Mouse (Mus musculus): ENCODE data around the gene Ets1.

The Ets1 gene

DNA sequence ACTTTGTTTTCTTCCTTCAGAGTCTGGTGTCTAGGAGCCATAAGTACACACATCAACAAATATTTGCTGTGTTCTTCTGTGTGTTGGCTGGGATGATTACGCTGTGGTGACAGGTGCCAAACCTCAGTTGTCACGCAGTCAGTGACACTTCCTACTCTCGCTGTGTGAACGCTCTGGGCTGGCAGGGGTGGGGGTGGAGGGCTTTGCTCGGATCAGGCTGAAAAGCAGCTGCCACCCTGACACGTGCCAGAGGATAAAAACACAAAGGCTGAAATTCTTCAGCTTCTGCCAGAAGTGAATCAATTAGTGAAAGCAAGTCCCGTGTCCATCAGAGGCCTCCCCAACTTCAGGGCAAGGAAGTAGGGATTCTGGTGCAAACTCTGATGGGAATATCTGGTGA lies 20.0 kb upstream of the Ets1 start:
- in situ Hi-C loops (cut with MboI; ENCODE audit: low sequenced_read_pairs), result no loop called here

DNA sequence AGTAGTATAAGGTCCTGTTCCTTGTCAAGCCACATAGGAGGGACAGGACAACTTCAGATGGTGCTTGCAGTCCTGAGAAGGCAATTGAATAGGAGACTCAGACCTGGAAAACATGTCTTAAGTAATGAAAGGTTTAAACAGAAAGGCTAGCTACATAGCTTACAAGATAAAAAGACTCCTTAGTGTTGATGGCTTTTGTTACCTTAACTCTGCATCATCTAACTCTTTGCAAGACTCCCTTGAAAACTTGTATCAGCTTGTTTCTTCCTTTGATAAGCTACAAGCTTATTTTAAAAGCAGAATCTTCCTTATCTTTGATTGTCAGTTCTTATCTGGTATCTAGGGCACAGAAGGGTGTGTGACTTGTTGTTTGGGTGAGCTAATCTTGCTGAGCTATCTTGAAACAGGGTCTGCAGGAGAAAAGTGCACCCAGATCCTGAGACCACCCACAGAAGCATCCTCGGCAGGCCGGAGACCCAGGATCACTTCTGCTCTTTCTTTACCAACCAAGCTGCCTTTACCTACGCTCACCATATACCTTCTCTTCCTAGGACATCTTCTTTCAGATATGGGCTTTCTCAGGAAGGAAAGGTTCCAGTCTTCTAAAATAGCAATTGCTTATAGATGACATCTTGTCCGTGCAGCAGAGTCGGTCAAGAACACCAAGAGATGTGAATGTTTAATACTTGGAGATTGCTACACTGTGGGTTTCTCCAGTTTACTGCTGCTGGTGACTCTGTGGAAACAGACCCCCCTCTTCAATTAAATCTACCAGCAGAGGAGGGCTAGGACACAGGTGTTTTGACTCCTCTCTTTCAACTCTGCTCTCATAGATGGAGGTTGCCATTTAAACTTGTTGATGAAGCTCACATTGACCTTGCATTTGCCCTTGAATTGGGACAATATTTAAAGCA lies 19.2 kb upstream of the Ets1 start:
- in situ Hi-C loops (cut with MboI; ENCODE audit: low sequenced_read_pairs), result no loop called here

DNA sequence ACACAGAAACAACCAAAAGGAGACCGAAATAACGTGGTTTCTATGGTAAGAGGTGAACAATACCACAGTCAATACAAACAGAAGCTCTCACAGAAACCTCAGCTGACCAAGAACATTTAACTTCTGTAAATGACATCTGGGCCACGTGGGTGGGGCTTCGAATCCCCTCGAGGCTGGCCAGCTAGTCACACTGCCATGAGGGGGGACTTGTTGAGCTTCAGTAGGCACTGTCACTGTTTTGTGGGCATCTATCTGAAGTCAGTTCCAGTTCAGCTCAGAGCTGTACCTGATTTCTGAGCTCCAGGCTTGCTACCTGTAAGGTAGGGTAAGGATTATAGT lies 18.6 kb upstream of the Ets1 start:
- in situ Hi-C loops (cut with MboI; ENCODE audit: low sequenced_read_pairs), result no loop called here

- in situ Hi-C loops (cut with MboI; ENCODE audit: low sequenced_read_pairs), result no loop called here
These were observed 17.4 kb upstream of the Ets1 start for GRCm38 (mm10) chr9:32618544-32619120.

DNA sequence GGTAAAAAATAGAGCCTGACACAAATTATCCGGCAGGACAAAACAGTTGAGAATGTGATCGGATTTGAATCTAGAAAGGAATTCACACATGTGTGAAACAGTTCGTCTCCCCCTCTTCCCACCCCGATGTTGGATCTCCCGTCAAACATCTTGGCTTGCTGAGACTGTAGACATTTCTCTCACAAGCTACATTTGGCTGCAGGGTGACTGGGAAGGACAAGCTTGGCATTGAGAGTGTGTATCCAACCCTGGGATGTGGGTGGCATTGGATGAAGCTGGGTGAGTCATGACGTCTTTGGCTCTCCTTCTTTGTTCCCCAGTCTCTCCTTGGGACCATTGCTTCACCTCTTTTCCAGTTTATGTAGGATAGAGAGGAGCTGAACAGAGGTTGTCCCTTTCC lies 16.4 kb upstream of the Ets1 start:
- in situ Hi-C loops (cut with MboI; ENCODE audit: low sequenced_read_pairs), result no loop called here

- in situ Hi-C loops (cut with MboI; ENCODE audit: low sequenced_read_pairs), result no loop called here
These were observed 15.6 kb upstream of the Ets1 start for GRCm38 (mm10) chr9:32620446-32620845.

GRCm38 (mm10) chr9:32629385-32629981 lies 6.5 kb upstream of the Ets1 start:
- in situ Hi-C loops (cut with MboI; ENCODE audit: low sequenced_read_pairs), result no loop called here

DNA sequence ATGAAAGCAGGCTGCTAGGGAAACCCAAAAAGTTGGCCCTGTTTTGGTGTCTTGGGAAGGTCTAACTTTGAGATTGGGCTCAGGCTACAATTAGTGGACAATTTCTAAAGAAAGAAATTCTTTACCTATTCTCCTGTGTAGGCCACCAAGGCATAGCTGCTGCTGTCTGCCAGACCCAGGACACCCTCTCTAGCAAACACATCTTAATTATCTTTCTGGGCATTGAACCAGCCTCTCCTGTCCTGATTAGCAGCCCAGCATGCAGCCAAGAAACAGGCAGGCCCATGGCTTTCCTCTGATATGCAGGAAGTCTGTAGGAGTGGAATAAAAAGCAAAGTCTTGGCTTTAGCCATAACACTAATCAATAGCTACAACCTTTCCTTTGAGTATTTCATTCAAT lies 4.7 kb upstream of the Ets1 start:
- in situ Hi-C loops (cut with MboI; ENCODE audit: low sequenced_read_pairs), result no loop called here

DNA sequence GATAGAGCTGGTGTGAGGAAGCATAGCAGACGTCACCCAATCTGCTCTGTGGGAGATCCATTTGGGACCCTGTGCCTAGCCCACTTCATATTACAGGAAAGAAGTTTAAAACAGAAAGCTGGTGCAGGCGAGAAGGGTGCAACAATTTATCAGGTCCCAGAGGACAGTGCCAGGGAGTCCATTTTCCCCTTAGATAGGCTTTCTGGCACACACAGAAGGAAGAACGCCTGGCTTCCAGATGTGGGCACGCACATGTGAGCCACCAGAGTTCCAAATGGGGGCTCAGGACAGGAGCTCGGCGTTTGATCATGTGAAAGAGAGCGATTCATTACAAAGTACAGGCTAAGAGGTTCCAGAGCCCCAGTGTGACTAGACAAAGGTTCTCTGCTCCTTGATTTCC lies 3.8 kb upstream of the Ets1 start:
- in situ Hi-C loops (cut with MboI; ENCODE audit: low sequenced_read_pairs), result no loop called here

GRCm38 (mm10) chr9:32644981-32645380 lies 9.0 kb downstream of the Ets1 start:
- in situ Hi-C loops (cut with MboI; ENCODE audit: low sequenced_read_pairs), result no loop called here

GRCm38 (mm10) chr9:32645475-32645874 lies 9.5 kb downstream of the Ets1 start:
- in situ Hi-C loops (cut with MboI; ENCODE audit: low sequenced_read_pairs), result no loop called here

- in situ Hi-C loops (cut with MboI; ENCODE audit: low sequenced_read_pairs), result no loop called here
These were observed 10.7 kb downstream of the Ets1 start for GRCm38 (mm10) chr9:32646539-32647258.

DNA sequence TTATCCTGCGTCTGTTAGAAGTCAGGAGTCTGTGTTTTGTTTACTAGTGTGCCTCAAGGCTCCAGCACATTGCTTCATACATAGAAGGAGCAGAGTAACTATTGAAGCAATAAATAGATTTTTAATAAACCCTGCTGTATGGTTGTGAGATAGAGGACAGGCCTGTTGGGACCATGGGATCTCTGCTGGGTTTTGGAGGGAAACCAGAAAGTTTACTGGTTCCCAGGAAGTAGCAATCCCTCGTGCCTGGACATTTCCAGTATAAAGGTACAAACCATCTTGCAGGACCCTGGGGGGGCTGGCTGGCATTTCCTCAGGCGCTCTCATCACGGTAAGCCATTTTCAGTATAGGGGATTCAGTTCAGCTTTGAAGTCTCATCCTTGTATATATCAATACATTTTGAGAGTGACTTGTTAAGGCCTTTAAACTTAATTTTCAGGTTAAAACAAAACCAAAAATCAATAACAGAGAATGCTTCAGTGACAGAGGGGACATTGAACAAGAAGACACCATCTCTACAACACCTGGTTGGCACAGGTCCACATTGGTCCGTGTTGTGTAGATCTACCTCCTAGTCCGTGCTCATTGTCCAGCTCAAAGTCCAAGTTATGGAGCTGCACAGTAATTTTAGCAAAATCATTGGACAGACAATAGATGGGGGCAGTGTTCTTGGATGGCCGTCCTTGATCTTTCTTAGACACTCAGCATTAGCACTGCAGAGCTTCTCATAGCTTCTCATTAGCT lies 11.7 kb downstream of the Ets1 start:
- in situ Hi-C loops (cut with MboI; ENCODE audit: low sequenced_read_pairs), result no loop called here

DNA sequence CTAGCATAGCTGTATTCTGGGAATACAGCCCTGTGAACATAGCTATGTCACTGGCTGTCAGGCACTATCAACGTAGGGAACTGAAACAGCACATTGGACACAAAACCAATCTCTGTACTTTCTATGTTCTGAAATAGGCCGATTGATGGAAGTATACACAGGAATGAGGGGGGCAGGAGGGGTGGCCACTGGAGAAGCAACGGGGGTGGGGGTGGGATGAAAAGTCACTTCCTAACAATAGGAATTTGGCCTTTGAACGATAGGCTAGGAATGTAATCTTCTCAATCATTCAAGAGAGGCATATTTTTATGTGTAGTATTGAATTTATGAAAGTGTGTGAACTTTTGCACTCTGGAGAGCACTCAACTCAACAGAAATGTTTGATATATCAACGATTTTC lies 12.3 kb downstream of the Ets1 start:
- in situ Hi-C loops (cut with MboI; ENCODE audit: low sequenced_read_pairs), result no loop called here

- in situ Hi-C loops (cut with MboI; ENCODE audit: low sequenced_read_pairs), result no loop called here
These were observed 14.7 kb downstream of the Ets1 start for GRCm38 (mm10) chr9:32650738-32651137.

- in situ Hi-C loops (cut with MboI; ENCODE audit: low sequenced_read_pairs), result no loop called here
These were observed 16.1 kb downstream of the Ets1 start for GRCm38 (mm10) chr9:32652112-32652511.

DNA sequence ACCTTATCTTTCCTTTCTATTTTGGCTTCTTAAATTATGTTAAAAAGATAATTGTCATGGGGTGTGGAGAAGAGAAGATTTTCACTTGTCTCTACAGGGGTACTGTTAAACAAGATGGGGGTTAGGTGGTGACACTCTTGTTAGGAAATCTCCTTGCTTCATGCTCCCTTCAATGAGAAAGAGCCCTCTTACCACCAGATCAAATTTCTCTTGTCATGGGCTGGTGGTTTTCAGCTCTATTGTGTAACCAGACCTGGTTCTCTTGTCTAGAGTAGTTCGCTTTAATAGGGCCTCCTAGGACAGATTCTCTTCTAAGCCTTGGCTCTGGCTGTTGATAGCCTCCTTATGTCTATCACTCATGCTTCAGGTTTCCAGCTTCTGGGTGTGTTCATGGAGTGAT lies 18.3 kb downstream of the Ets1 start:
- in situ Hi-C loops (cut with MboI; ENCODE audit: low sequenced_read_pairs), result no loop called here

GRCm38 (mm10) chr9:32656351-32656844 lies 20.4 kb downstream of the Ets1 start:
- in situ Hi-C loops (cut with MboI; ENCODE audit: low sequenced_read_pairs), result no loop called here

DNA sequence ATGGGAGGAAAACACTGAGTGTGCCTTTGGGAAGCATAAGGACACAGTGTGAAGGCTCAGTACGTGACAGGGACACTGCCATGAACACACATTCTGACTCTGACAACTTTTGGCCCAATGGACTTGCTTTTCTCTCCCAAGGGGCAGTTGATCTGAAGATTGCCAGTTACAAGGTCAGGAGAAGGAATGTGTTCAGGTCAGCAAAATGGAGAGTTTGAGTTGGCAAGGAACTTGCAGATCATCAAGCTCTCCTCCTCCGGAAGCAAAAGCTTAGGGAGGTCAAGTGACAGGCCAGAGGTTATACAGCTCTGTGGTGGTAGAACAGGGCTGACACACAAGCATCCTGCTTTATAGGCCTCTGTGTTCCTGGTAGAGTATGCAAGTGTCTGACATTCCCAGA lies 21.1 kb downstream of the Ets1 start:
- in situ Hi-C loops (cut with MboI; ENCODE audit: low sequenced_read_pairs), result no loop called here

DNA sequence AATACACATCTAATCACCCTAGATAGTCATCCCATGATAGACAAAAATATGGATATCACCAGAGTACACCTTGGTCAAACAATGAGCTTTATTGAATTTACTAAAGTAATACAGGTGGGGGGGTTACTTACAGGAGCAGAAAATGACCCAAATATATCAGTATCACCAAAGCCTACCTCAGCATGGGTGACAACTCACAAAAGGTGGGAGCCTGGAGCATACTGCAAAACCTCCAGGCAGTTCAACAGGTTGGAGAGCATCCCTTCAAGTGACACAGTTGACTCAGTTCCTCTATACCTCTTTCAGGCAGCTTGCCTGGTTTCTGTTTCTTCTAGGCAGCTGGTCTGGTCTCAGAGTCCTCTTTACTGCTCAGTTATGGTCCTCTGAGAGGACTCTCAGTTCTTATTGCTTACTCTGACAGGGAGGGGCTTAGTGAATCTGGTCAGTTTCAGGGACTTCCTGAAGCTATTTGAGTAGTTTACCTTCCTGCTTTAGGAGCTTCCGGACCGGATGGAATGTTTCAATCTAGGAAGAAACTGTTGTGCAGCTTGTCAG lies 24.5 kb downstream of the Ets1 start:
- in situ Hi-C loops (cut with MboI; ENCODE audit: low sequenced_read_pairs), result no loop called here

Data from CH12F3 (cell line).